Mouse (Mus musculus): ENCODE data around the gene Pde9a.

The Pde9a gene

GRCm38 (mm10) chr17:31378361-31378761, 7.6 kb upstream of the Pde9a start:
- no peak for TF ChIP-seq GATA4 (IDR thresholded peaks at IDR 0.05; ENCODE audit: insufficient replicate concordance, low read length)

- TF ChIP-seq GATA4 (IDR thresholded peaks at IDR 0.05; ENCODE audit: insufficient replicate concordance, low read length), result no peak
These were observed 6.9 kb upstream of the Pde9a start for GRCm38 (mm10) chr17:31379086-31379485.

- no peak for TF ChIP-seq GATA4 (IDR thresholded peaks at IDR 0.05; ENCODE audit: insufficient replicate concordance, low read length)
These were observed 6.1 kb upstream of the Pde9a start for GRCm38 (mm10) chr17:31379863-31380262.

GRCm38 (mm10) chr17:31383320-31383719, 2.7 kb upstream of the Pde9a start:
- no peak; the same call in 1 of the 2 replicates for TF ChIP-seq GATA4 (IDR thresholded peaks at IDR 0.05; ENCODE audit: insufficient replicate concordance, low read length)

GRCm38 (mm10) chr17:31384968-31385627, 912 bp upstream of the Pde9a start:
- no peak for TF ChIP-seq GATA4 (IDR thresholded peaks at IDR 0.05; ENCODE audit: insufficient replicate concordance, low read length)

- TF ChIP-seq GATA4 (IDR thresholded peaks at IDR 0.05; ENCODE audit: insufficient replicate concordance, low read length), result no peak
These were observed 811 bp downstream of the Pde9a start for GRCm38 (mm10) chr17:31386766-31387275.

- no peak for TF ChIP-seq GATA4 (IDR thresholded peaks at IDR 0.05; ENCODE audit: insufficient replicate concordance, low read length)
These were observed 3.5 kb downstream of the Pde9a start for GRCm38 (mm10) chr17:31389432-31390050.

GRCm38 (mm10) chr17:31391462-31391861, 5.5 kb downstream of the Pde9a start:
- no peak for TF ChIP-seq GATA4 (IDR thresholded peaks at IDR 0.05; ENCODE audit: insufficient replicate concordance, low read length)

GRCm38 (mm10) chr17:31392041-31392440, 6.0 kb downstream of the Pde9a start:
- TF ChIP-seq GATA4 (IDR thresholded peaks at IDR 0.05; ENCODE audit: insufficient replicate concordance, low read length), result no peak

GRCm38 (mm10) chr17:31393811-31394210, 7.8 kb downstream of the Pde9a start:
- TF ChIP-seq GATA4 (IDR thresholded peaks at IDR 0.05; ENCODE audit: insufficient replicate concordance, low read length), result no peak

- TF ChIP-seq GATA4 (IDR thresholded peaks at IDR 0.05; ENCODE audit: insufficient replicate concordance, low read length), result no peak
These were observed 14.3 kb downstream of the Pde9a start for GRCm38 (mm10) chr17:31400294-31400693.

- no peak for TF ChIP-seq GATA4 (IDR thresholded peaks at IDR 0.05; ENCODE audit: insufficient replicate concordance, low read length)
These were observed 15.2 kb downstream of the Pde9a start for GRCm38 (mm10) chr17:31401160-31401559.

- TF ChIP-seq GATA4 (IDR thresholded peaks at IDR 0.05; ENCODE audit: insufficient replicate concordance, low read length), result no peak
These were observed 16.7 kb downstream of the Pde9a start for GRCm38 (mm10) chr17:31402713-31403112.

- no peak for TF ChIP-seq GATA4 (IDR thresholded peaks at IDR 0.05; ENCODE audit: insufficient replicate concordance, low read length)
These were observed 19.8 kb downstream of the Pde9a start for GRCm38 (mm10) chr17:31405694-31406227.

- no peak for TF ChIP-seq GATA4 (IDR thresholded peaks at IDR 0.05; ENCODE audit: insufficient replicate concordance, low read length)
These were observed 23.8 kb downstream of the Pde9a start for GRCm38 (mm10) chr17:31409741-31410350.

GRCm38 (mm10) chr17:31415258-31415657, 29.2 kb downstream of the Pde9a start:
- no peak for TF ChIP-seq GATA4 (IDR thresholded peaks at IDR 0.05; ENCODE audit: insufficient replicate concordance, low read length)

Data from liver, adult (tissue).